Mouse (Mus musculus) erythroid progenitor cell, adult 5-6 weeks (primary cell): Measurements from ENCODE around the gene Chchd1. TPM values are rescaled to one million over a fixed set of nuclear protein-coding genes. Genes with fewer than 3 reads are reported as not detected.
A peak's percentile ranks its signal among the peaks of the same experiment; 100 is the strongest.

Experiments used
- ATAC-seq: replicated peaks from 2 replicates; pipeline ENCODE4 v1.8.0; 2016; ENCODE audit warnings: moderate number of reproducible peaks, mild to moderate bottlenecking, moderate TSS enrichment, inconsistent platforms; ENCODE audit not compliant: poor library complexity, low FRiP score, severe bottlenecking
- total RNA-seq, 2 experiments: library from RNA; stranded (forward) in 1 of 2; stranded (reverse) in 1 of 2; fragments of 150-400 nt in 1 of 2; fragments of 186-747, 209-891 nt in 1 of 2; gene quantifications; 2 replicates each; pipeline versions ENCODE4 v1.2.3 to v1.2.4; 2015 to 2017; ENCODE audit warnings: low replicate concordance in 2 of 2

Chchd1 gene
- total RNA-seq, 2 experiments from 2014 or later = 14.1 to 64.1 TPM

DNA sequence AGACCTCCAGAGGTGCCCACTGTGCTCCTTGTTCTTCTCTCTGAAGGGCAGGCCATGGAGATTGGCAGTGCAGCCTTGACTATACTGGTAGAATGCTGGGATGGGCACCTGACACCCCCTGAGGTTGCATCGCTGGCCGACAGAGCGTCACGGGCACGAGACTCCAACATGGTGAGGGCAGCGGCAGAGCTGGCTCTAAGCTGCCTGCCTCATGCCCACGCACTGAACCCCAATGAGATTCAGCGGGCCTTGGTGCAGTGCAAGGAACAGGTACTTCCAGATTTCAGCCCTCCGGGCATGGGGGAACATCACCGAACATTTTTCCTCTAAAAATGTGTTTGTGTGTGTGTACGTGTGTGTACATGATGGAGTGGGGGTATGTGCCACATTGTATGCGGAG lies 17.0 kb downstream of the Chchd1 start:
- ATAC-seq = no peak

DNA sequence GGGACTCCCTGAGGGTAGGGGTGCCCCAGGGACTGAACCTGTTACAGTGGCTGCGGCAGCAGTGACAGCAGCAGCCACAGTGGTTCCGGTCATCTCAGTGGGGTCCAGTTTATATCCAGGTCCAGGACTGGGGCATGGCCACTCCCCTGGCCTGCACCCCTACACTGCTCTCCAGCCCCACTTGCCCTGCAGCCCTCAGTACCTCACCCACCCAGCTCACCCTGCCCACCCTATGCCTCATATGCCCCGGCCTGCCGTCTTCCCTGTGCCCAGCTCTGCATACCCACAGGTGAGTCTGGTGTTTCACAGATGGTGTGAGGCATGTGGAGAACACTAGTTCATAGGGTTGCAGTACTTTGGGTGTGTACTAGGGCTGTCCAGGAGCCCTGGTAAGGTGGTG lies 18.6 kb downstream of the Chchd1 start:
- ATAC-seq = no peak

DNA sequence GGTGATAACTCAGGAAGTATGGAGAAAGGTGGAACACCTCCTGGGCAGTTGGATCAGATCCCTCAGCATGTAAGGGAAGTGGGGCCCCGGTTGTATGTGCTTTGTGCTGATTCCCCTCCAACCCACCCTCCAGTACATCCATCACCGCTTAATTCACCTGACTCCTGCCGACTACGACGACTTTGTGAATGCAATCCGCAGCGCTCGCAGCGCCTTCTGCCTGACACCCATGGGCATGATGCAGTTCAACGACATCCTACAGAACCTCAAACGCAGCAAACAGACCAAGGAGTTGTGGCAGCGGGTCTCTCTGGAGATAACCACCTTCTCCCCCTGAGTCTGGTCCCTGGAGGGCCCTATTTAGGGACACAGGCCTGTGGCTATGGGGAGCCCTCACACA lies 20.2 kb downstream of the Chchd1 start:
- no peak for ATAC-seq

DNA sequence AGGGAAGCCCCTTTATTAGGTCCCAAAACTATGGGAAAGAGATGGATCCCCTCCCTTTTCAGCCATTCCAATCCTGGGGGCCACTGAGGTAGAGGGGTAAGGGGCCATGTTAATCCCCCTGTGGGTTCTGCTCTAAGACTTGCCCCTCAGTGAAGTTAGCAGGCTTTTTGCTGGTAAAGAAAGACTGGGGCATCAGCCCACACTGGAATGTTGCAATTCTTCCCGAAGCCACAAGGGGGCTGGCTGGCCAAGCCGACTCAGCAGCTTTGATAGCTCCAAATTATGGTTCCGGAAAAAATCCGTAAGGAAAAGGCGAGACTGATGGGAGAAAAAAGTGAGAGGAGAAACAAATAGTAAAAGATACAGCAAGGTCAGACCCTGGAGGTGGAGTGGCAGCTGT lies 21.2 kb downstream of the Chchd1 start:
- ATAC-seq = peak; percentile 72

DNA sequence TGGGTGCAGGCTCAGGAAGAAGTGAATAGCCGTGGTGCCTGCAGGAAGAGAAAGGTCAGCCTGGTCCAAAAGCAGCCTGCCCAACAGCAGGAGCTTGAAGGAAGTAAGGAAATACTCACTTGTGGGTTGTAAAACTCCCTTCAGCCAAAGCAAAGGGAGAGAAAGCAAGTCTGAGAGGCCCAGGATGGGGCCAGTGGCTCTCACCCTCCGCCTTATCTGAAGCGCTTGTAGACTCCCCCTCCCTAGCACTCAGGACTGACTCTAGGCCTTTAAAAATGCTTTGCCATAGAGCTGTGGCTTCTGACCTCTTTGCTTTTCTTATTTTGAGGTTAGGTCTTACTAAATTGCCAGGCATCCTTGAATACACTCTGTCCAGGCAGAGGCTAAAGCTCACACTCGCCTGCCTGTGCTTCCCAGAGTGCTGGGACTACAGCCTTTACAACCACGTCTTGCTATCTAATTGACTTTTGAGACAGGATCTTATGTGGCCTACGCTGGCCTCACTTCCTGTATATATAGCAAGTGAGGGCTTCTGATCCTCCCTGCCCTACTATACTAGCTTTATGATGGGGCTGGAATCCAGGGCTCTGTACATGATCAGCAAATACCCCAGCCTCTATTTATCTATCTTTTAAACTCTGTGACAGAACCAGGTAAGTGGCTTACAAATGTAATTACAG lies 23.0 kb downstream of the Chchd1 start:
- no peak for ATAC-seq

DNA sequence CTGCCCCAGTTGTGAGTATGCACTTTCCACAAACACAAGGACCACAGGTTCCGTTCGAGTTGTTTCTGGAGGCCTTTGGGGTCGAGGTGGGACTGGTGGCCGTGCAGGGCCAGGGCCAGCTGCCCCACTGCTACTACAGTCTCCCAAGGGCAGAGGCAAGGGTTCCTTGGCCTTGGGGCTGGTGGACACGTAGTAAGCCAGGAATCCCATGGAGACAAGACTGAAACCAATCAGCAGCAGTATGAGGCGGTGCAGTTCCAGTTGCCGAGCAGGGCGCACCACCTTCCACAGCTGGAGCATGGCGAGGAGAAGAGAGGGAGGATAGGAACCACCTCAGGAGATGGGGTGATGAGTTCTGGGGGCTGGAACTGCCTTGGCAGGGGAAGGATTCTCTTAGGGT lies 27.1 kb downstream of the Chchd1 start:
- ATAC-seq = no peak

DNA sequence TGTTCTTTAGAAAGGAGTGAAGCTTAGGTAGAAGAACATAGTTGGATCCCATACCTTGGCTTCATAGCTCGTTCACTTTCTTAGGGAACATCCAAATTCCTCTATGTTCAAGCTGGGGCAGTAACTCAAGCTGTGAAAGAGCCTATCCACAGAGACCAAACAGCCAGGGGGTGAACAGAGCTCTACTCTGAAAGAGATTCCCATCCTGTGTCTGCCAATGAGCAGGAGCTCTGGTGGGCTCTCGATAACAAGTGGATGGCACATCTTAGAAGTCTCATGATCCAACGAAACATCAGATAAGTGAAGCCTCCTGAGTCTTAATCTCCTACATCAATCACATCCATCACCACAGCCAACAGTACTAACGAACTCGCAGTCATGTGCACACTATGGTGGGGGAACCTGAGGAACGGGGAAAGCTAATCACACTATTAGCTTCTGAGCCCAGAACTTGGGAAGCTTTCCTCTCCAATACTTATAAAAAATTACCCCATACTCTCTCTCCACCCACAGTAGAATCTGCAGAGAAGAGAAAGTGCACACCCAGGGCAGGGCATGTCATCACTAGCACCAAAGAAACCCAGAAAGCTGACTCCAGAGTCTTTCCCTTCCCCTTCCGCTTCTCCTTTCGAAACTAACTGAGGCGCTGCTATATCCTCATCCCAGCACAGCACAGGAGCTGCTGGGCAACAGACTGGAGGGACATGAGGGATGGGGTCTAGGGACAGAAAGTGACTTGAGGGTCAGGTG lies 28.2 kb downstream of the Chchd1 start:
- ATAC-seq = no peak

DNA sequence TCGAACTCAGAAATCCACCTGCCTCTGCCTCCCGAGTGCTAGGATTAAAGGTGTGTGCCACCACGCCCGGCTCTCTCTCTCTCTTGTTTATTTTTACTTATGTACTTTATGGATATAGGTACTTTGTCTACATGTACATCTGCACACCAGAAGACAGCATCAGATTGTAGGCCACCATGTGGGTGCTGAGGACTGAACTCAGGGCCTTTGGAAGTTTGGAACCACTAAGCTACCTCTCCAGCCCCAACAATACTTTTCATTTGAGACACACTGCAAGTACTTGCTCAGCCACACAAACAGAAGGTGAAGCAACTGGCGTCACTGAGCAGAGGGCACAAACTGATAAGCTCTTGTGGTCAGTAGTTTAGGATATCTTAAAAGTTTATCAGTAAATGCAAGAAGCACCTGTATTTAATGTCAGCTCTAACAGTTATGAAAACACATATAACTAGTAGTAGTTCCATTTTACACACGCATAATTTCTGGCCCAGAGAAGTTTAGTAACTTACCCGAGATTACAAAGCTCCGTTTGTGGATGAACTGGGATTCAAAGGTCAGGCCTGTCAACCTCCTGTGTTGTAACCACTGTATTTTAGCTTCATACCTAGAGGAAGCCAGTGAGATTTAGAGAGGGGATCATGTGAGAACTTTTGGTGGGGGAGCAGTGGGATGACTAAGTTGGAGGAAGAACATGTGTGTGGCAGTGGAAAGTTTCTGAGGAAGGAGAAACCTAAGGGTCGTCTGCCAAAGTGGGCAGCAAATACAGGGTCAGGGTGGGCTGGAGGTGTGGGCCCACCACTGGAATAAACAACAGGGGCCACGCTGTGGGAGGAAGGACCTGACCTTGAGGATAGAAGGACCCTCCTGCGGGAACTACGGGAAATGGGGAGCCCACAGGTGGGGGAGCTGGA lies 30.5 kb downstream of the Chchd1 start:
- peak; percentile 64 for ATAC-seq

DNA sequence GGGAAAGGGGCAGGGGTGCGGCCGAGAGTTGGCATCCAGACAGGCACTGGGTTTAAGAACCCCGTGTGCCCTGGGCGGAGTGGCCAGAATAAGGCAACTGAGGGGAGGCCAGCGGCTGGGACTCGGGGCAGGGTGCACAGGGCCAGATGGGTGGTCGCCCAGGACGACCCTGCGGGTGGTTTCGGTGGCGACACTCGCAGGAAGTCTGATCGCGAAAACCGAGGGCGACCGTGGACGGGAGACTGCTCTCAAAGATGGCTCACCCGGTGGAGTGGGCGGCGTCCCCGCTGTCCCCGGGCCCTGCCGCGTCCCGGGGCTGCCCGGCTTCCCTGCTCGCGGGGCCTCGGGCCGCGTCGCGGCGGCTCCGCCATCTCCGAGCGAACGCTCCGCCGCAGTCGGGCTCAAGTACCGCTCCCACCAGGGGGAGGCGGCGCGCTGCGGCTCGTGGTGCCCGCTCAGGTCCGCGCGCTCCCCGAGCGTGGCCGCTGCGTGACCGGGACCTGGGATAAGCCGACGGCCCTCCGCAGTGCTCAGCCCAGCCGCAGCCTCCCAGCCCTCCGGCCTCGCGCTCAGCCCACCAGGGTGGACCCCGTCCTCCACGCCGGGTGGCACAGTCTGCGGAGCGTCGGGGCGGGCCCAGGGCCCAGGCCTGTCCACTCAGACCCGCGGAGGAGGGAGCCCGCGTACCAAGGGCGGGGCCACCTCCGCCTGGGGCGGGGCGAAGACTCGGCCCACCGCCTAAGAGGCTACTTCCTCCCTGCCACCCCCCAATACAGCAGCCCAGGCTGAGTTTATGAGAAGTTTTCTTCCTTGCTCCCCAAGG lies 31.4 kb downstream of the Chchd1 start, which contains the start of gene Ndst2:
Gene Ndst2 (minus strand): TSS at position 611 of the 823 bp plus-strand sequence.
- ATAC-seq = peak; percentile 89

DNA sequence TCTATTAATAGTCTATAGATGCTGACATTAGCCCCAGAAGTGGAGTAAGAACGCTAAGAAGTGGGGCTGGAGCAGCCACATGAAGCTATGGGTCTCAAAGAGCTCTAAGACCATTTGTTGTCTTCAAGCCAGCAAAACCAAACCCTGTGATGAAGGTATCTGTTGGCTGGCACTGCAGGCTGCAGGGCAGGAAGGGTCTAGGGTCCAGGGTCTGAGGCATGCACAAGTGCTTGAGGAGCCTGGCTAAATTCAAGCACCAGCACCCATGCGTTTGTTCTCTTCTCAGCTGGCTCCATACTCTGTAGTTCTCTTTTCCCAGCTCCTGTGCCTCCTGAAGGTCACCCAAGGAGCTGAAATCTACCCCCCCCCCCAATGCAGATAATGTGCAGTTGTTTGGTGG lies 32.2 kb downstream of the Chchd1 start:
- no peak for ATAC-seq

DNA sequence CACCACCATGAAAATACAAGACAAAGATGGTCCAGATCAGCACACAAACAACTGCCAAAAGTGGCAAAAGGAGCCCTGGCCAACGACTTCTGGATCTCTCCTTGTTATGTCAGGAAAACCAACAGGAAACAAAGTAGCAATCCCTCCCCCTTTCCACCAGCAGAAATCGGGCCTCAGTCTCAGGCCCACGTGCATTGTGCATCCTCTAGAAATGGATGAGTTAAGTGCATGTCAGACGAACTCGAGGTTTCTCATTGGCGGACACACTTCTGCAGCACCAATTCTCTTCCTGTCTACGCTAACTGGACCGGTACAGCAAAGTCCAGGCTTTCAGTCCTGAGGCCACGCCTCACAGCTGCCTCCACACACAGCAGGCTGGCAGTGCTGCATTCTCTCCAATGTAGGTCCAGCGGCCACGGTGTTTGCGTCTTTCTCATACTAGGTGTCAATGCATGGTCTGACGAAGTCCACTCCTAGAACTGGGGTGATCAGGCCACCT lies 33.1 kb downstream of the Chchd1 start:
- no peak for ATAC-seq

DNA sequence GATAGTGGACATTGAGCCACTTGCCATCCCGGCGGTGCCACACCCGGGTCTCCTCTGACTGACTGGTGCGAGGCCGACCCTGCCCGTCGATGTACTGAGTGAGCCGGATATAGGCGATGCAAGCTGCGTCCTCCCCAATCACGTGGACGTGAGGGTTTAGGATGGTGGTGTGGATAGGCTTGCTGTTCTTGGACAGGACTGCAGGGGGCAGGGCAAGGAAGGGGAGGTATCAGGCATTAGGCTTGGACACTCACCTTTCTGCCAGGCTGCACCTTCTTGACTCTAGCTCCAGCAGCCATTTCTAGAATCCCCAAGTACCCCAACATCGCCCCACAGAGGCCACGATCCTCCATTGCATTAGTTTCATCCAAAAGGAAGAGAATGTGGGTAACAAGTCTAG lies 34.5 kb downstream of the Chchd1 start:
- peak; percentile 53 for ATAC-seq

DNA sequence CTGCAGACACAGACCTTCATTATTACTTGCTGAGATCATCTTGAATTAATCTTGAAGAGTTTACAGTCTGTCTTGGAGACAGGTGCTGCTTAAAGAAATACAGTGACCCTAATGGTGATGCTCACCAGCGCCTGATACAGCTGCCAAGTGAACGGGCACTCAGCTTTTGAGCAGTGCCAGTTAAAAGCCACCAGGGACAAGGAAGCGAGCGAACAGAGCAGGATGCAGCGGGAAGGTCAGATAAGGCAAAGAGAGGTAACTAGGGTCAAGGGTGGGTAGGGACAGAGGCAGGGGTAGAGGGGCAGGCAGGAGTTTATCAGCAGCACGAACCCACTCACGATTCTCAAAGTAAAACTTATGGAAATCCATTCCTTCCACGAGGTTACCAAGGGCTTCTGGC lies 35.7 kb downstream of the Chchd1 start:
- no peak for ATAC-seq

DNA sequence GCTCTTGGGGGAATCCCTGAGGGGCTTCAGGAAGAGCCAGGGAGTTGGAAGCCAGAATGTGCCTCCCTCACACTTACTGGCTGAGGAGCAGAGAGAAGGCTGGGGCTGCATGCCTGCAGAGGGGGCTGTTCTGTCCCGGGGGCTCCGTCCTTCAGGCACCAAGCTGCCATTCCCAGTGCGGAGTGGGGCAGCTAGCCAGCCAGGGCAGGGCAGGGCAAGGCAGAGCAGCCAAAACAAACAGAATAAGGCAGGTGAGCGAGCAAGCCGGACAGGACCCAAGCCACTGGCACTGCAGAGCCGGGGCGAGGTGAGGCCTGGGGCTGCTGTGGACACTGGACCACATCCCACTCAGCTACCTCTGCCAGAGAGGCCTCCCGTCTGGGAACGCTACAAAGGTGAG lies 38.5 kb downstream of the Chchd1 start:
- ATAC-seq = no peak

DNA sequence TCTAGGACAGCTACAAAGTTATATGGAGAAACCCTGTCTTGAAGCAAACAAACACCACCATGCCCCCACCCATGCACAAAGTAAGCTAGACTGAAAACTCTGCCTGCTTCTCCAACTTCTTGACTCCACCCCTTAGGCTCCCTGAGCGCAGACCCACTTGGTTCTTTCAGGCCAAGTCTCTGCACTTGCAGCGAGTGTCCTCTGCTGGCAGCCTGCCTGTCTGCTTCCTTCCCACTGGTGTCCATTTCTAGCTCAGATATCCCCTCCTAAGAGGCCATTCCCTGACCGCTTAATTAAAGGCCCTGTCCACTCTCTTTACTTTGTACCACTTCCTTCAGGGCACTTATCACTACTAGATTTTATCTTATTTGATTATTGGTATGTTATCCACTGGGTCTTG lies 40.8 kb downstream of the Chchd1 start:
- ATAC-seq = no peak

DNA sequence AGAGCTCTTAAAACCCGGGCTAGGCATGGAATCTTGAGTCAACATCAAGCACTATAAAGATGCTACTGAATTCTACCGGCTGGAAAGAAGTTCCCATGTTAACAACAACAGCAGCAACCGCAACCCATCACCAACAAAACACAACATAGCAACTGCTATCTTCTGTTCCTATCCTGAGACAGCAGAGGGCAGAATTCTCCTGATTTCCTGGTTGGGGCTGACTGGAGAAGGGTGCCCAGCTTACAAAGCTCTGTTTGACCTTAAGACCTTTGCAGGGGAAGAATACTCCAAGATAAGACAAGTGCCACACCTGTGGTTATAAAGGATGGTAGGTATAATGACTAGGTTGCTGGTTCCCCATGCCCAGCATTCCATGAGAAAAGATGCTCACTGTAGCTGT lies 44.1 kb downstream of the Chchd1 start:
- no peak for ATAC-seq

DNA sequence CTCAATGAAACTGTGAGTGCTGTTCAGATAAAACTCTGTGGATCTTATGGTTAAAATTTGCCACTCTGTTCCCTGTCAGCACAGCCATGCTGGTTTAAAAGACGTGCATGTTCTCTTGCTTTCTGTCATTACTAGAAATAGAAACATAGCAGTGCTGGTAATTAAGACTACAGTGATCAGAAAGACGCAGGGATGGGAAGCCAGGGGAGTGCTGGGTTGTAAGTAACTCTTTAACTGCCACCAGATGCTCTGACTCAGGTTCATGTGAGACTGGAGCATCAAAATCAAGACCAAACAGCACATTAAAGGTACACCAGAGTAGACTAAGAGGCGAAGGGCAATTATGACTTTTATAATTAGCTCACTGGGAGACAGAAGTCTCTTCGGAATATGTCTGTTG lies 45.6 kb downstream of the Chchd1 start:
- ATAC-seq = no peak

DNA sequence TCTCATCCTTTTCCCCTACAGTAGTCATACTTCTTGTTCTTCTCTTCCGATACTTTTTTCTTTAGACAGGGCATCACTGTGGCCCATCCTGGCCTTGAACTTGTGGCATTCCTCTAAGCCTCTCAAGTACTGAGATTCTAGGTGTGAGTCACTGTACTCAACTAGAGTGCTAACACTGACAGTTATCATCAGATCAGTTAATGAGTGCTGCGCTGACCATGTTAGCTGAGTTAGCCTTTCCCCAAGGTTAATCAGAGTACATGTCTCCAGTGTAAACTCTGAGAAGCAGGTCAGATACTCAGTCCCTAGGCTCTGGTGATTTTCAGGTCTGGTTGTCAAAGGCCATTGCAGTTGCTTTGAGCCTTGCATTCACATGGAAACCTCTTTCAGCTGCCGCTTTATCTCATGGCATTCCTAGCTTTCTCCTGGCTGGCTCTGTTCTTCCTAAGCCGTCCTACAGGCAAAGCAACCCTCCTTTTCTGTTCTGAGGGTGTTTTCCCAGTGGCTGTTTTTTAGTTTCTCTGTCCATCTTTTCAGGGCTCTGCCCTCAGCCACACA lies 46.8 kb downstream of the Chchd1 start:
- ATAC-seq = no peak

DNA sequence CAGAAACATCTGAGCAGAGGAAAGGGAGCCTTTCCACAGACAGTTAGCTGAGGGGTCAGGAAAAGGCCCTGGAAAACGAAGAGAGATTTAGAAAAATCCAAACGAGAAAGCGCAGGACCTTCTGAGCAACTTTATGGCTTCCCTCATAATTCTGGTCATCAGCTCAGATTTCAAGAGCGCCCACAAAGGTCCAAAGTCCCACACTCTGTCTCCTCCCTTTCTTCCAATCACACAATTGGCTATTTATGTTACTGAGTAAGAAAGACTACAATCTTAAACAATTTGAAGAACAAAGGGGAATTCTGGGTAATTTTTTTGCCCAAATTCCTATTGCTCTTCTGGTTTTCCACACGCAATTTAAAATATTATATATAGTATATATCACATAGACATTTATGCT lies 47.7 kb downstream of the Chchd1 start:
- ATAC-seq = no peak
